Mouse (Mus musculus) CD4-positive, CD25-positive, alpha-beta regulatory T cell, adult 2 months (primary cell): ENCODE data around the gene Fam178b.

Source experiments
- DNase-seq: peaks from one replicate; pipeline ENCODE4 v3.0.0-alpha.2; 2012; ENCODE audit warnings: low read depth, low spot score

Gene Fam178b

DNA sequence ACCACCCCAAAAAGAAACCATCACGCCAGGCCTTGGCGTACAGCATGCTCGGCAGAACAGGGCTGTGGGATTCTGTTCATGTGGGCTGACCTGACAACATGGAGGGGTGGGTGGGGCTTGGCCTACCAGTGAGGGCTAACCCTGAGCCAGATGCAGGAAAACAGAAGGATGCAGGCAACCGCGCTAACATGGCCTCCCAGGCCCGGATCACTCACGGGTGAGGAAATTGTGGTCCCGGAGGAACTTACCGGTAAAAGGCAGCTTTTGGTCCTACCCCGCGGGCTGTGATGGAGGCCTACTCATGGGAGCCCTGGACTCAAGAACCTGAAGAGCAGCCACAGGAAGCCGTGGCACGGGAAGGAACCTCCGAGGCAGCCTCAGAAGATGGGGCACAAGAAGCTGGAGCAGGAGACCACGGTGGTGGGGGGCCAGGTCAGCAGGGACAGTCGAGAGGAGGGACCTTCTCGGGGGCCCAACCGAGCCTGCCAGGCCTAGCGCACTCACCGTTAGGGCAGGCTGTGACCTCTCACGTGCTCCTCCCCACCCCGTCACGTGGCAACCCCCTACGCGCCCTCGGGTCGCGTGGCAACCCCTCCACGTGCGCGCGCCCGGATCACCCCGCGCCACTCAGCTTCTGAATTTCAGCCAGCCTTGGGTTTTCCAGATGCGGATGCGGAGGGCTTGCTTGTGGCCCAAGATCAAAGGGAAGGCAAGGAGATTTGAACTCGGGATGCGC, at the start of gene Fam178b:
Fam178b (minus strand) TSS at position 564 of the 736 bp plus-strand sequence.
- no peak for DNase-seq

DNA sequence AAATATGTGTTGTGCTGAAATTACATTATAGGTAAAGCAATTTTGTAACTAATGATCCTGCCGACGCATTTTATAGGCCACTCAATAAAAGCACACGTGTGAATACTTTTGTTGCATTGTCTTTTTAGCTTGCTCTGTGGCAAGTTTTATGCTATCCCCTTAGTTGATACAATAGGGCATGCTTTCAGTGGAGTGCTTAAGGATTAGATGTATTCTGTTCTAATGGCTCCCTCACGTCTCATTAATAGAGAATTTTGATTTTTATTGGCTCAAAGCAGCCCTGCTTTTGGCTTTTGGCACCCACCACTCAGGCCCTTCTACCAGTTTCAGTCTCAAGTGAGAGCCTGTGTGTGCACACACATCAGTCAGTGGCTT, 41.1 kb upstream of the Fam178b start:
- no peak for DNase-seq

DNA sequence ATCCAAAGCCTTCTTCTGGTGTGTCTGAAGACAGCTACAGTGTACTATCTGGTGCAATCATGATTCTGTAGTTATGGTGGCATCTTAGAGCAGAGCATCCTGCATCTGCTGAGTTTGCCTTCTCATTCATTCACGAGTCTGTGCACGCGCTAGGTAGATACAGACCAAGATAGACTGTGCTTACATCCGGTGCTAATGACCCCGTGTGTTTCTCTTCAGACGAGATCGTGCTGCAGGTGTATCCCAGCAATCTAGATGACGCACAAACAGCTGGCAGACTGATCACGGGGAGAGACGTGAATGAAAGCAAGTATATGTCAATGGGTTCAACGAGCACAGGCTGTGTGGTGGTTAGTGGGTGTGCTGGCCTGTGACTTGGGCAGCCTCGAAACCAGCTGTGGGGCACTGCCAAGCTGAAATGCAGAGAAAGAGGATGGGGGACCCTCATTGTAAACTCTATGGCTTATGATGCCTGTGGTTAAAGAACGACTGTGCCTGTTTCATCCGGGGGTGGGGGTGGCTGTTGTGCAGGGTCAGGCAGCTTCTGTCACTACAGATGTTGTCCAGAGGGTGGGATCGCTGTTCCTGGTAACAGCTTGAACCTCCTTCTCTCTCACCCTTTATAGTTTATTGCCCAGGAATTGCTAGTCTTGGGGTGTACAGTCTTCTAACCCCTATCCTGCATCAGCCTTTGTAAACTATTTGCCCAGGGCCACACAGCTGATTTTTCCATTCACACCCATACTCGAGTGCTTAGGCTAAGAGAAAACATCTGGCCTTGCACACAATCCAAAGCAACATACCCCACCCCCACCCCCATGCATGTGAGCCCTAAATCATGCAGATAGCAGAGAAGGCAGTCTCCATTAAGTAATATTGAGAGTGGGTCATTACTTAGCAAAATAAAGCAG, 40.4 kb upstream of the Fam178b start:
- peak; percentile 75 for DNase-seq

DNA sequence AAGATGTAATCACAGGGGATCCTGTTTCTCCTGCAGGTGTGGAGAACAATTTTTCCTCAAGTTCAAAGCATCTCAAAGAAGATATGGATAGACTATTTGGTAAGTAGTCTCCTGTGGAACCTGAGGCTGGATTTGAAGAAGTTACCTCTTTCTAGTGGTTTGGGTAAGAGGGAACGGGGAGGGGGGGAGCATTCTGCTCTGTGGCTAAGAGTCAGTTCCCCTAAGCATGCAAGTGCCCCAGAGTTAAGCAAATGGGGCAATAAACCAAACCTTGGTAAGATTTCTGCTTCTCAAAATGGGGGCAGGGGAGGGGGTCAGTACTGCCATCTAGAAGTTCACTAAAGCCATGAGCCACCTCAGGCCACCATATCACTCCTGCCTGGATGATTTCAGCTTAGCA, 35.8 kb upstream of the Fam178b start:
- no peak for DNase-seq

DNA sequence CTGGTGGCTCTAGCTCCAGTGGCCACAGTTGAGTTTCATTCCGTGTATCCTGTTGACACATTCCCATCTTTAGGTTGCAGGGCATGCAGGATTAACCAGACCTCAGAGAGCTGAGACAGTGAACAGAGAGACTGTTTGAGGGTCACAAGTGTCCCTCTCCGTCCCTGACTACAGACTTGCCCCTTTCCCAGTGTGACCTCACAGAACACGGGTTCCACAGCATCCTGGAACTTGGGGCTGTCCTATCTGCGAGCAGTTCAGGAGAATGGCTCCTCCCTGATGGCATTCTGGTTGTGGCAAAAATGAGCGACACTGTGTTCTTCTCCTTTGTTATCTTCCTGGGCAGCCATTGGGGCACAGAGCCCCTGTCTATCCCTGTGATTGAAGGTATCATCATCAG, 31.3 kb upstream of the Fam178b start, which contains the start of gene Actr1b:
Actr1b (minus strand) TSS at position 112 of the 400 bp plus-strand sequence.
- no peak for DNase-seq

DNA sequence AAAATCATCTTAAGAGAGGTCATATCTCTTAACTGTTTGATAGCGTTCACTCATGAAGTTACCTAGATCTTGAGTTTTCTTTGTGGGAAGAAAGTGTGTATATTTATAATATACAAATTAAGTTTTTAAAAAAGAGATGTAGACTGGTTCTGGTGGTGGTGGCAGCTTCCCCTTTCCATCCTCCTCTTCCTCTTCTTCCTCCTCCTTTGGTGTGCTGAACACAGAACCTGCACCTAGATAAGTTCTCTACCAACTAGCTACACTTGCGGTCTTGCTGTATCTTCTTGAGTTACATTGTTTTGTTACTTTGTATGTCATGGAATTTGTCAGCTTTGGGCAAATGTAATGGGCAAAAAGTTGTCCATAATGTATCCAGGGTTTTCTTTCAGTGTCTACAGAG, 28.1 kb upstream of the Fam178b start:
- no peak for DNase-seq

DNA sequence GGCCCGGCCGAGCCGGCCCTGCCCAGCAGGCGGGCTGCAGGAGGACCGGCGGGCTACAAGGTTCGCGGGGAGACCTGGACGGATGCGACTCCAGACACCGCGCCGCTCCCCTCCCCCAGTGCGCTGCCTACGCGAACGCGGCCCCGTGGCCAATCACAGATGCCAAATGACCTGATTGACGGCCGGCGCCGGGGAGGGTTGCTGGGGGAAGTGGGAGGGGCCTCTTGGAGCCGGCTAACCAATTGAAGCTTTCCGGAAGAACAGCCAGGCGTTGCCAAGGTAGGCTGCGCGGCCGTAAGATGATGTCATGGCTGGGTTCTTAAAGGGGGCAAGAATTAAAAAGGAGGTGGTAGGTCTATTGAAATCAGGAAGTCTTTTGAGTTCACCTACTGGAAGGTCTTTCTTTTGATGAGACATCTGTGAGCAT, 26.9 kb upstream of the Fam178b start, which contains the start of gene 4933424G06Rik:
4933424G06Rik (plus strand) TSS at position 296 of the 427 bp plus-strand sequence.
- DNase-seq: peak; percentile 99

DNA sequence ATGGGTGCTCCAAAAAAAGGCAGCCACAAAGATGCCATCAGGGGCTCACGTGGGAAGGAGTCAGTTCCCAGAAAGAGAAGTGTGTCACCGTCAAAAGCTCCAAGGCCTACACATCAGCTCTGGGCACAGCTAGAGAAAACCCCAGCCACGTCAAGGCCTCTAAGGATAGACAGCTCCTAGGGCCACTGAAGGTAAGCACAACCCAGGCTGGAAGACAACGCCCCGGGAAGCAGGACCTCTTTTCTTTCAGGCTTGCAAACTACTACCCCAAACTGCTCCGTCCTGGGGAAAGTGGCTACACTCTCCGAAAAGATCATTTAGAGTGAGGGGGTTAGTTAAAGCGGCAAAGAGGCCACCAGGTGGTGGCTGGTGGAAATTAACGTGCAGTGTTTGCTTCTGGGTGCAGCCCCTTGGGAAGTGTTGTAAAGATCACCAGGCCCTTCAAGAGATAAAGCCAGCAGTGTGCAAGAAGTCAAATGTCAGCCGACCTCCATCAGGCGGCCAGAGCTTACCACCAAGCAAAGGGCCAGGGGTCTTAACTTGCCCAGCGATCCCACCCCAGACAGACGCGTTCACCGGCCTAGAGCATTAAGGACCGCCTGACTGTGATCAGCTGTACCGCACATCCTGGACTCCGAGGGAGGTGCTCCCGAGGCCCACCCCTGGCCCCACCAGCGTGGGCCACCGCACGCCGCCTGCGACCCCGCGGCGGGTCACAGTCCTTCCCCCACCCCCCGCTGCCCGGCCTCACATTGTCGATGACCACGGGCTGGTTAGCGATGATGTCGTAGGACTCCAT, 26.3 kb upstream of the Fam178b start:
- peak; percentile 78 for DNase-seq

DNA sequence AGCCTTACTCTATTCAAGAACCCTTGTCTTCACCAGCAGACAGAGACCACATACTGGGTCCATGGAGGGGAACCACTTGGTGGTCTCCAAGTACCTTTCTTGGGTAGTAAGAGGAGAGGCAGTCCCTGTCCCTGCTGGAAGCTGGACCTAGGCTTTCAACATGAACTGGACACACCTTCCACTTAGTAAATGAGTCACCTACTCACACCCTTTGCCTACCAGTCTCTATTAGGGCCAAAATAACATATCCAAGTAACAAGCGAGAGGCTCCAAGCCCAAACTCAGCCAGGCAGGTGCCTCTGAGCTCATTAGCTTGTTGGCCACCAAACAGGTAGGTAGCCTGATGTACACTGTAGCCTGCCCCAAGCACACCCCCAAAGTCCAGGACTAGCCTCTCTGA, 25.6 kb upstream of the Fam178b start:
- DNase-seq: no peak

DNA sequence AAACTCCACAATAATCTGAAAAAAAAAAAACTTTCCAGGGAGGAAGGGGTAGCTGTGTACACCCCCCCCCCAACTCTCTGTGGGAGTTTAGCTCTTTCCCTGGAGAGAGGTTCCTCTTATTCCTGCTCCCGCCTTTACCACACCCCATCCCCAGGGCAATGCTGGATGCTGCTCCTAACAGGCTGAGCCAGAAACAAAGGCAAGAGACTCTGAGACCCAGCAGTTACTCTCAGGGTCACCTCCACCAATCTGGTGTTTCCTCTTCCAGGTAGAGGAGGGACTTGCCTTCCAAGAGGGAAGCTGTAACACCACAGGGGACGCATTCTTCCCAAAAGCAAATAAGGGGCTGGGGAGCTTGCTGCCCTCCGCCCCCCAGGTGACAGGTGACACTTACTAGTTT, 24.8 kb upstream of the Fam178b start:
- DNase-seq: no peak

DNA sequence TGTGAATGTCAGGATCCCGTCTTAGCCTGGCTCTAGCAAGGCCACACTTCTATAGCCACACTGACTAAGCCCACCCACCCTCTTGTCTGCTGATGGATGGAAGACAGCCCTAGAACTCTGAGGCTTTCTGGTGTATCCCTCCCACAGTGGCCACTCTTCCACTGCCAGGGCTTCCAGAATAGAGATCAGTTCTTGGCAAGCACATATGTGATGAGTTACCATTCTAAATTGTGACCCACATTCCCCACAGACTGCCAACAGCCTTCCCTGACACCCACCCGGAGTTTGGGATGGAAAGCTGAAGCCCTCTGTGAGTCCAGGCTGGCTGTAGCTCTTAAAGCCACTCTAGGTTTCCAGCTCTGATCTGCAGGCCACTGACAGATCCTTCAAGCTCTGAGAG, 24.2 kb upstream of the Fam178b start:
- no peak for DNase-seq

DNA sequence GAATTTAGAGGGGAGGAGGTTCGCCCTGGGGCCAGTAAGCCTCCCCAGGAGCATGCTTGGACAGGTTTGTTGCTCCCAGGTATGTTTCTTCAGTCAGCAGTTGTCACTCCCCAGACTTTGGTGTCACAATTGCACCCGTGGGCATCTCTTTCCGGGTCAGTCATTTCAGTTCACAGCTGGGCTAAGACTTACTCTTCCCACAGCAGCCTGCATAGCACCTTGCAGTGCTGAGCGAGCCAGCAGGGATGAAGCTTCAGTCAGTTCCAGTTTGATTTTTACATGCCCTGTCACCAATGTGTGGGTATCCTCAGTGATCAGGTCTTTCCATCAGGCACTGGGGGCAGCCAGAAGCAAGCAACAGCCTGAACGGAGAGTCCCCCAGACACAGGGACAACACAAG, 14.0 kb upstream of the Fam178b start:
- no peak for DNase-seq

DNA sequence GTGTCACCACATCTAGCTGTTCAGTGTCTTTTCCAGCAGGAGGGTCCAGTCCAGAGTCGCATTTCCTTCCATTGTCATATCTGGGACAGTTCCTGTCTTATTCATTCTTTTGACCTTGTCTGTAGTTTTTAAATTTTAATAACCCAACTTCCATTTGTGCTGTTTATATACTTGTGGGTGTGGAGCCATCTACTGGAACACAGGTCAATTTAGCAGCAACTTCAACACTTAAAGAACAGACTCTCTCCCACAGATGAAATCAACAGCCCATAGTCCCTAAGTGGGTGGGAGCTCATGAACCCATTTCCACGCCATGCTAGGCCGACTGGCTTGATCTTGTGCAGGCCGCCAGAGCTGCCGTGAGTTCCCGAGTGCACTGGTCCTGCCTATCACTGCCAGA, 13.4 kb upstream of the Fam178b start:
- DNase-seq: no peak

DNA sequence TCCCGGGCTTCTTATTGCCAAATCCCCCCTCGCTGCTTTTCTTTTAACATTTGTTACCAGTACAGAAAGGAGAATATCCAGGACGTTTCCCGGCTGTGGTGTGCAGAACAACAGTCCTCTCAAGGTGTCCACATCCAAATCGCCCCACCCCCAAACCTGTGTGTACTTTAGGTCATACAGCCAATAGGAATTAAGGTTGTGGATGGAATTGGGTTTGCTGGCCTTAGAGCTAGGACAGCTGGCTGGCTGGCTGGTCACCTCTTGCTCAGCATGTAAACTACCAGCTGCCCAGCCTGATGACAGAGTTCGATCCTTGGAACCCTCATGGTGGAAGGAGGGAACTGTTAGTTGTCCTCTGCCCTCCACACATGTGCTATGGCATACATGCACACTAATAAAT, 11.9 kb upstream of the Fam178b start:
- DNase-seq: no peak

DNA sequence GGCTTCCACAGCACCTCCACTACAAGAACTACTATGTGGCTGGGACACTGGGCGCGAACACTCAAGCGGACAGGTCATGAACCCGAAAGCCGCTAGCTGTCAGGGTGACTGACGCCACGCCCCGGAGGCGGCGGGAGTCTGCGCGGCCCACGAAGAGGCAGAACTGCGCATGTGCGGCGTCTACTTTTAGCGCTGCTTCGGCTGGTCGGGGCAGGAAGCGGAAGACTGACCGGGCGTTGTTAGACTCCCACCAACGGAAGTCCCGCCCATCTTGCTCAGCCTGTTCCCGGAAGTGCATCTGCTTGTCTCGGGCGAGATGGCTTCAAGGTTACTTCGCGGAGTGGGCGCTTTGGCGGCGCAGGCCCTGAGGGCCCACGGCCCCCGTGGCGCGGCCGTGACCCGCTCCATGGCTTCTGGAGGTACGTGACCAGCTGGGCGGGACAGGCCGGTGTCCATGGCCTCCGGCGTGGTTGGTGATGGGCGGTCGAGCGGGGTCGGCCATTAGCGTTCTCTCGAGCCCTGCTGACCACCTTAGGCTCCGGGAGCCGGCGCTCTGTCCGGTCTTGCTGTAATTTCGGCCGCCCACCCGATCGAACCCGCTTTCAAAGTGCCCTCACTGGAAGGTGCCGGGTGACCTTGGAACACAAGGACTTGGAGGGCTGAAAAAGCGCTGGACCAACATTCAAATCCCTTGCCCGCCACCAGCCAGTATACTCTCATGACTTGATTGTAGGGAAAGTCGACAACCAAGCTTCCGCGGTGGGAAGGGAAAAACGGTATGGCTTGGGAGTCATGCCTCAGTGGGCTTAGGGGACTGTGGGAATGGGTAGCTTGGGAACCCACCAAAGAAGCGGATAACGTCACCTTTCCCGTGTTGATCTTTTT, 8.5 kb upstream of the Fam178b start, which contains the start of gene Cox5b:
Cox5b (plus strand) TSS at position 179 of the 885 bp plus-strand sequence.
- DNase-seq: peak; percentile 99

DNA sequence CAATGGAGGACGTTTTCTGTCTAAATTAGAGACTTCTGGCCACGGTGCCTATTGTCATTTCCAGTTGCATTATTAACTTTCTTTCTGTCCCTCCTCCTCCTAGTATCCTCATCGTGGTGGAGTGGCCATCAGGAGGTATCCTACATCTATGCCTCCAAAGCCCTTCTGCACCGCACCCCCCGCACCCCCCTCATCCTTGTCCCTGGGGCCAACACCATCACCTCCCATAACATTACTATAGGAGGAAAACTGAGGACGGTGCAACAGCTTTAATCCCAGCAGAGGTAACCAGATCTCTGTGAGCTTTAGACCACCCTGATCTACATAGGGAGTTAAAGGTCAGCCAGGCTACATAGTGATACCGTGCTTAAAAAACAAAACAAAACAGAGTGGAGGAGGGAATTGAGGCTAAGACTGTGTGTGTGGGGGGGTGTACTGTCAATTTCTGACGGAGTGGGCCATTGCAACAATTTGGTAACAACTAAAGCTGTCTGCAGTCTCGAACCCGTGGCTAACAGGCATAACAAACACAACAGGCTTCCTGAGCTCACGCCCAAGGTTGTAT, 7.8 kb upstream of the Fam178b start:
- DNase-seq: no peak

DNA sequence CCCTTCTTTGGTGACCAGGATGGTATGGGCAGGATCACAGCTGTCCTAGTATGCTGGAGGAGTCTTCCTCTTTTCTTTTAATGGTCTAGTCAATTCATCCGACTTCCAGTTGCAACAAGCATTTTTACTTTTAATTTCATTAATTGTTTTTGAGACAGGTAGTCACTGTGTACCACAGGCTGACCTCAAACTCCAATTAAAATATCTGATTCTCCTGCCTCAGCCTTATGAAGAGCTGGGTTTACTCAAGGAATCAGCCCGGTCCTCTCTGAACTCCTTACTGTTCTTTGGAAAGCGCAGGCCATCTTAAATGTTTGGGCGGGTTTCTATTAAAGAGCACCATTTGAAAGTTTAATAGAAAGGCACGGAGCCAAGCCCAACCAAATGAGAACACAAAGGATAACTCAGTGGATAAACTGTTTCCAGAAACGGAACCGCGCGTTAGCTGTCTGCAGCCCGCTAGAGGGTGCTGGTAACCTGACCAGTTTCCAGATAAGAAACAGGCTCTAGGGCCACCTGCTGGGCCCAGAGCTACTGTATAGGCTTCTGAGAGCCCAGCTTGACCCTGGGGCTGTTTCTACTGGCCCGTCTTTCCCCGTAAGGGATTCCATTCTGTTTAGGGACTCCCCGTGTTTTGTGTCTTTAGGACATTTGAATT, 956 bp upstream of the Fam178b start:
- peak; percentile 84 for DNase-seq

DNA sequence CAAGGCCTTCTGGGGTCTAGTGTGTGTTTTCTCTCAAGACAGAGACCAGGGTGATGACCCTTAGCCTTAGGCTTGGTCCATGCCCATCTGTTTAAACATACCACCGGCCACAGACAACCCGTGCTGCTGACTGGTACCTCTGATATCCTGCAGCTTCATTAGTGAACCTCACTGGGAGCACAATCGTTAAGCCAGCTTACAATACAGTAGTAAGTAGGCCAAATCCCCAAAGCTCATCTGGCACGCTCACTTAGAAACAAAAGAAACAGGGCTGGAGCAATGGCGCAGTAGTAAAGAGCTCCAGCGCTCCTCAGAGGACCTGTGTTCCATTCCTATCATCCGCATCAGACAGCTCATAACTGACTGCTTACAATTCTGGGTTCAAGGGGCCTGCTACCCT, 2.1 kb downstream of the Fam178b start:
- DNase-seq: no peak

DNA sequence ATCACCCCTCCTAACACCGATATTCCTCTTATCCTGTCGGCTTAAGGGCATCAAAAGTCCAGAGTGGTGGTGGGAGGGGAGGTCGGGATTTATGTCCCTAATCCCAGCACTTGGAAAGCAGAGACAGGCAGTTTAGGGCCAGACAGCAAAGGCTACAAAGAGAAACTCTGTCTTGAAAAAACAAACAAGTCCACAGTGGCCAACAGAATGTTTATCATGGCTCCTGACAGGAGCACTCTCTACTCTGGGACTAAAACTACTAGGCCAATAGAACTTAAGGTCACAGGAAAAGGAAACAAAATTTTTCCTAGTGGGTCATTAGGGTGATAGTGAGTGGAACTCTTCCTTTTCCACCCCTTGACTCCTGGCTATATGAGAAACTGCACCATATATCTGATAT, 8.0 kb downstream of the Fam178b start:
- no peak for DNase-seq
